Mouse (Mus musculus) MEL (cell line): ENCODE results near the gene Grwd1. TPM values are rescaled to one million over a fixed set of nuclear protein-coding genes. Genes with fewer than 3 reads are reported as not detected.
A peak's percentile ranks its signal among the peaks of the same experiment; 100 is the strongest.

ENCODE experiments used
- DNase-seq: peaks from one replicate; pipeline ENCODE4 v3.0.0; 2011; ENCODE audit warnings: low read depth, low spot score
- H3K27ac ChIP-seq: 2 replicates; pipeline ENCODE4 v1.5.1; 2012; ENCODE audit warnings: low read depth, mild to moderate bottlenecking, control low read depth, low read length, moderate library complexity; ENCODE audit not compliant: control insufficient read depth
- H3K27me3 ChIP-seq, 2 experiments: fragments of 150-350 bp in 1 of 2; sonication (generic) in 1 of 2; 2 replicates each; pipeline ENCODE4 v1.6.1; 2012; ENCODE audit warnings: low read length in 2 of 2, mild to moderate bottlenecking in 2 of 2, improper control_type of control experiment in 1 of 2, moderate library complexity in 1 of 2; ENCODE audit not compliant: insufficient read depth in 2 of 2, control insufficient read depth in 1 of 2
- H3K36me3 ChIP-seq, 2 experiments: 2 replicates each; pipeline ENCODE4 v1.6.1; 2012 to 2014; ENCODE audit warnings: low read length in 2 of 2, improper control_type of control experiment in 1 of 2, inconsistent platforms in 1 of 2, mild to moderate bottlenecking in 1 of 2; ENCODE audit not compliant: insufficient read depth in 2 of 2, control insufficient read depth in 1 of 2
- H3K4me1 ChIP-seq, 2 experiments: fragments of 150-350 bp in 1 of 2; sonication (generic) in 1 of 2; 2 replicates each; pipeline ENCODE4 v1.6.1; 2012; ENCODE audit warnings: low read length in 2 of 2, improper control_type of control experiment in 1 of 2, mild to moderate bottlenecking in 1 of 2; ENCODE audit not compliant: insufficient read depth in 2 of 2, control insufficient read depth in 1 of 2
- H3K4me3 ChIP-seq, 2 experiments: fragments of 150-350 bp in 1 of 2; sonication (generic) in 1 of 2; 2 replicates each; pipeline ENCODE4 v1.5.1; 2012; ENCODE audit warnings: low read depth in 2 of 2, low read length in 2 of 2, mild to moderate bottlenecking in 2 of 2, moderate library complexity in 2 of 2, control low read depth in 1 of 2, improper control_type of control experiment in 1 of 2; ENCODE audit not compliant: control insufficient read depth in 1 of 2, insufficient read depth in 1 of 2
- H3K79me2 ChIP-seq: 2 replicates; pipeline ENCODE4 v1.6.1; 2012; ENCODE audit warnings: mild to moderate bottlenecking, low read length, moderate library complexity; ENCODE audit not compliant: control insufficient read depth, poor library complexity, insufficient read depth
- H3K9ac ChIP-seq: 2 replicates; pipeline ENCODE4 v1.6.1; 2012; ENCODE audit warnings: low read depth, mild to moderate bottlenecking, control low read depth, low read length, moderate library complexity; ENCODE audit not compliant: control insufficient read depth, poor library complexity, severe bottlenecking
- H3K9me3 ChIP-seq: fragments of 150-350 bp; sonication (generic); replicated peaks from 2 replicates; pipeline ENCODE4 v1.6.1; 2012; ENCODE audit warnings: mild to moderate bottlenecking, low read length, improper control_type of control experiment, moderate library complexity; ENCODE audit not compliant: insufficient read depth
- CHD1 ChIP-seq: IDR thresholded peaks from 2 replicates; pipeline ENCODE4 v1.6.1; 2012; ENCODE audit warnings: low read depth, mild to moderate bottlenecking, inconsistent platforms, low read length, improper control_type of control experiment
- CHD2 ChIP-seq: IDR thresholded peaks from 2 replicates; pipeline ENCODE4 v1.6.1; 2011; ENCODE audit warnings: low read length, improper control_type of control experiment
- CTCF ChIP-seq, 3 experiments: IDR thresholded peaks in 2 of 3; conservative IDR thresholded peaks in 1 of 3; 2 replicates each; pipeline ENCODE4 v1.5.1; 2011 to 2012; ENCODE audit warnings: low read length in 3 of 3, low read depth in 2 of 3, mild to moderate bottlenecking in 2 of 3, improper control_type of control experiment in 1 of 3, inconsistent platforms in 1 of 3, mixed read lengths in 1 of 3, moderate library complexity in 1 of 3; ENCODE audit not compliant: control insufficient read depth in 1 of 3, insufficient read depth in 1 of 3, poor library complexity in 1 of 3, severe bottlenecking in 1 of 3
- ELF1 ChIP-seq: IDR thresholded peaks from 2 replicates; pipeline ENCODE4 v1.6.1; 2014; ENCODE audit warnings: low read depth, mild to moderate bottlenecking, inconsistent platforms, low read length, improper control_type of control experiment, moderate library complexity
- EP300 ChIP-seq, 2 experiments: IDR thresholded peaks; 2 replicates each; pipeline ENCODE4 v1.6.1; 2011; ENCODE audit warnings: improper control_type of control experiment in 2 of 2, low read length in 2 of 2, low read depth in 1 of 2, mild to moderate bottlenecking in 1 of 2
- ETS1 ChIP-seq: IDR thresholded peaks from 2 replicates; pipeline ENCODE4 v1.6.1; 2012; ENCODE audit warnings: low read depth, mild to moderate bottlenecking, inconsistent platforms, low read length, improper control_type of control experiment, moderate library complexity
- GABPA ChIP-seq: IDR thresholded peaks from 2 replicates; pipeline ENCODE4 v1.6.1; 2012; ENCODE audit warnings: low read depth, mild to moderate bottlenecking, inconsistent platforms, low read length, improper control_type of control experiment, moderate library complexity
- GATA1 ChIP-seq: IDR thresholded peaks from 2 replicates; pipeline ENCODE4 v1.6.1; 2011; ENCODE audit warnings: low read depth, low read length, improper control_type of control experiment
- JUND ChIP-seq: IDR thresholded peaks from 2 replicates; pipeline ENCODE4 v1.6.1; 2011; ENCODE audit warnings: low read depth, mild to moderate bottlenecking, improper control_type of control experiment, low read length
- MAFK ChIP-seq: IDR thresholded peaks from 2 replicates; pipeline ENCODE4 v1.6.1; 2011; ENCODE audit warnings: low read depth, mild to moderate bottlenecking, low read length, improper control_type of control experiment, borderline replicate concordance
- MAX ChIP-seq: IDR thresholded peaks from 2 replicates; pipeline ENCODE4 v1.6.1; 2011; ENCODE audit warnings: low read length, improper control_type of control experiment
- MAZ ChIP-seq: IDR thresholded peaks from 2 replicates; pipeline ENCODE4 v1.6.1; 2012; ENCODE audit warnings: low read depth, mild to moderate bottlenecking, inconsistent platforms, low read length, improper control_type of control experiment
- MEF2A ChIP-seq: IDR thresholded peaks from 2 replicates; pipeline ENCODE4 v1.6.1; 2014; ENCODE audit warnings: low read depth, mild to moderate bottlenecking, inconsistent platforms, low read length, improper control_type of control experiment; ENCODE audit not compliant: poor library complexity, insufficient replicate concordance, severe bottlenecking; ENCODE audit errors: extremely low read depth
- MYC ChIP-seq: IDR thresholded peaks from 2 replicates; pipeline ENCODE4 v1.6.1; 2011; ENCODE audit warnings: low read depth, mild to moderate bottlenecking, low read length, improper control_type of control experiment, moderate library complexity
- NELFE ChIP-seq: IDR thresholded peaks from 2 replicates; pipeline ENCODE4 v1.6.1; 2011; ENCODE audit warnings: low read depth, low read length, improper control_type of control experiment
- NRF1 ChIP-seq: IDR thresholded peaks from 2 replicates; pipeline ENCODE4 v1.6.1; 2014; ENCODE audit warnings: low read depth, mild to moderate bottlenecking, inconsistent platforms, low read length, improper control_type of control experiment, moderate library complexity; ENCODE audit not compliant: poor library complexity, insufficient read depth, severe bottlenecking
- POLR2A ChIP-seq, 2 experiments: IDR thresholded peaks; 2 replicates each; pipeline ENCODE4 v1.6.1; 2011 to 2012; ENCODE audit warnings: low read length in 2 of 2, mild to moderate bottlenecking in 2 of 2, control low read depth in 1 of 2, improper control_type of control experiment in 1 of 2, low read depth in 1 of 2, moderate library complexity in 1 of 2; ENCODE audit not compliant: control insufficient read depth in 1 of 2, insufficient read depth in 1 of 2, poor library complexity in 1 of 2
- POLR2AphosphoS2 ChIP-seq: IDR thresholded peaks from 2 replicates; pipeline ENCODE4 v1.6.1; 2011; ENCODE audit warnings: low read length, improper control_type of control experiment
- POLR2AphosphoS5 ChIP-seq: IDR thresholded peaks from 2 replicates; pipeline ENCODE4 v1.6.1; 2012; ENCODE audit warnings: low read depth, borderline replicate concordance, mild to moderate bottlenecking, inconsistent platforms, low read length, moderate library complexity, mixed read lengths
- RCOR1 ChIP-seq: IDR thresholded peaks from 2 replicates; pipeline ENCODE4 v1.6.1; 2012; ENCODE audit warnings: low read depth, mild to moderate bottlenecking, inconsistent platforms, low read length, improper control_type of control experiment
- SIN3A ChIP-seq: IDR thresholded peaks from 2 replicates; pipeline ENCODE4 v1.6.1; 2012; ENCODE audit warnings: low read length, improper control_type of control experiment, inconsistent platforms
- SMC3 ChIP-seq: IDR thresholded peaks from 2 replicates; pipeline ENCODE4 v1.6.1; 2011; ENCODE audit warnings: low read depth, low read length, improper control_type of control experiment
- TAL1 ChIP-seq: IDR thresholded peaks from 2 replicates; pipeline ENCODE4 v1.6.1; 2012; ENCODE audit warnings: mild to moderate bottlenecking, inconsistent platforms, low read length, moderate library complexity, mixed read lengths
- TBP ChIP-seq: IDR thresholded peaks from 2 replicates; pipeline ENCODE4 v1.8.0; 2011; ENCODE audit warnings: low read depth, low read length, improper control_type of control experiment
- TCF12 ChIP-seq: IDR thresholded peaks from 2 replicates; pipeline ENCODE4 v1.6.1; 2014; ENCODE audit warnings: low read depth, mild to moderate bottlenecking, inconsistent platforms, low read length, improper control_type of control experiment, moderate library complexity
- USF2 ChIP-seq, 2 experiments: IDR thresholded peaks; 2 replicates each; pipeline ENCODE4 v1.6.1; 2011 to 2012; ENCODE audit warnings: improper control_type of control experiment in 2 of 2, low read length in 2 of 2, borderline replicate concordance in 1 of 2, inconsistent platforms in 1 of 2, low read depth in 1 of 2, mild to moderate bottlenecking in 1 of 2; ENCODE audit not compliant: insufficient read depth in 1 of 2
- ZC3H11A ChIP-seq: IDR thresholded peaks from 2 replicates; pipeline ENCODE4 v1.6.1; 2012; ENCODE audit warnings: low read depth, mild to moderate bottlenecking, inconsistent platforms, low read length, improper control_type of control experiment
- ZKSCAN1 ChIP-seq: IDR thresholded peaks from 2 replicates; pipeline ENCODE4 v1.6.1; 2012; ENCODE audit warnings: low read depth, mild to moderate bottlenecking, inconsistent platforms, low read length, improper control_type of control experiment, moderate library complexity
- ZNF384 ChIP-seq: IDR thresholded peaks from 2 replicates; pipeline ENCODE4 v1.6.1; 2012; ENCODE audit warnings: low read depth, mild to moderate bottlenecking, inconsistent platforms, low read length, improper control_type of control experiment
- polyA plus RNA-seq, 2 experiments: library from polyadenylated mRNA; stranded (reverse) in 1 of 2; unstranded in 1 of 2; fragments of >175 nt in 1 of 2; fragments of >200 nt in 1 of 2; gene quantifications; 2 replicates each; pipeline versions ENCODE4 v1.2.1 to v1.2.4; 2012; ENCODE audit warnings: low replicate concordance in 2 of 2, low read depth in 1 of 2; ENCODE audit not compliant: insufficient read length in 2 of 2, insufficient read depth in 1 of 2, missing spikeins in 1 of 2
- total RNA-seq: library from RNA; depleted of rRNA; stranded (reverse); fragments of 300-350 nt; gene quantifications from 2 replicates; pipeline ENCODE4 v1.2.3, GENCODE M21; 2012

The Grwd1 gene
- total and polyA plus RNA-seq, 3 experiments, result 82.2 to 173 (median 108) TPM

- peaks cover 0 to 4% of the 10 kb centered on the region in 2 experiments; a peak in 1 of 4 replicates for H3K36me3 ChIP-seq
- no peak for TF ChIP-seq MYC
- no peak for TF ChIP-seq POLR2A (IDR thresholded peaks at IDR 0.05; ENCODE audit: control insufficient read depth in 1 of 2, insufficient read depth in 1 of 2, low read depth in 1 of 2, low read length in 2 of 2, poor library complexity in 1 of 2)
- no peak for TF ChIP-seq NELFE
- TF ChIP-seq MAFK, result no peak
- TF ChIP-seq USF2 (IDR thresholded peaks at IDR 0.05; ENCODE audit: borderline replicate concordance in 1 of 2, insufficient read depth in 1 of 2, low read depth in 1 of 2, low read length in 2 of 2), result no peak
- no peak for TF ChIP-seq ZNF384
- no peak for TF ChIP-seq ETS1
- TF ChIP-seq MAX, result no peak
- no peak for TF ChIP-seq ZC3H11A
- TF ChIP-seq, all 39 proteins: peak for 0
- Histone ChIP-seq H3K79me2 (no peaks in the 10 kb centered on the region; the same call in 1 of the 2 replicates), H3K4me1 (peaks cover 9 to 13% of the 10 kb centered on the region in 2 experiments; a peak in 3 of 4 replicates), H3K4me3 (no peak overlapping the region), H3K9ac (no peak overlapping the region), H3K27me3 (no peaks in the 10 kb centered on the region), H3K9me3 (no peaks in the 10 kb centered on the region), H3K27ac (no peak overlapping the region)
- DNase-seq, result no peak
Observed at GRCm38 (mm10) chr7:45797661-45798510, 32.9 kb downstream of the Grwd1 start.

DNA sequence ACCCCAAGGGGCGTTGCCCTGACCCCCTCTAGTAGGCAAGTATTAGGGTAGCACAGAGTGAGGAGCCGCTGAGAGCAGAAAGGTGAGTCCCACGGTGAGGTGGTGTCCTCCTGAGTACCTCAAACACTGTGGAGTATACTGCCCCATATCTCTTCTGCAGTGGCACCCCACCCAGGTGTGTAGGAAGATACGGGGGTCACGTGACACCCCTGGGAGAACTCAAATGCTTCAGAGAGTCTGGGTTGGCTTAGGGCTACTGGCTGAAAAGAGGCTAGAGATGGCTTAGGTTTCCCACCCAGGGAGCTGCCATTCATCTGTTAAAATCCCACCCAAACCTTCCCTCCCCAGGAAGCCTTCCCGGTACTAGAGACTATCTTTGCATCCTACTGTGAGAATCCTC lies 33.8 kb downstream of the Grwd1 start:
- peak; percentile 63 for DNase-seq
- H3K36me3 ChIP-seq, result peaks cover 0 to 4% of the 10 kb centered on the region in 2 experiments; a peak in 1 of 4 replicates
- H3K27ac ChIP-seq, result no peak overlapping the region
- no peaks in the 10 kb centered on the region; the same call in 1 of the 2 replicates for H3K79me2 ChIP-seq
- no peak overlapping the region for H3K9ac ChIP-seq
- H3K27me3 ChIP-seq, result no peaks in the 10 kb centered on the region
- no peak overlapping the region for H3K4me3 ChIP-seq
- H3K9me3 ChIP-seq, result no peaks in the 10 kb centered on the region
- peaks cover 9 to 13% of the 10 kb centered on the region in 2 experiments; a peak in 3 of 4 replicates for H3K4me1 ChIP-seq
- TF ChIP-seq MAZ, result no peak
- no peak for TF ChIP-seq ETS1
- no peak for TF ChIP-seq SMC3
- no peak for TF ChIP-seq CTCF (IDR thresholded peaks at IDR 0.05 in 2 of 3, conservative IDR thresholded peaks at IDR 0.05 in 1 of 3; ENCODE audit: control insufficient read depth in 1 of 3, insufficient read depth in 1 of 3, low read depth in 2 of 3, low read length in 3 of 3, poor library complexity in 1 of 3, severe bottlenecking in 1 of 3)
- no peak for TF ChIP-seq ELF1
- no peak for TF ChIP-seq POLR2AphosphoS5
- no peak for TF ChIP-seq MAX
- TF ChIP-seq EP300 (IDR thresholded peaks at IDR 0.05; ENCODE audit: low read depth in 1 of 2, low read length in 2 of 2), result peak; percentile 41 to 42; a peak in 2 of 4 replicates
- TF ChIP-seq MEF2A, result no peak
- TF ChIP-seq NELFE, result no peak
- no peak for TF ChIP-seq ZNF384
- no peak for TF ChIP-seq TBP
- peak; percentile 55; the same call in 1 of the 2 replicates for TF ChIP-seq GATA1
- peak; percentile 74 for TF ChIP-seq TCF12
- no peak for TF ChIP-seq NRF1
- no peak for TF ChIP-seq CHD1
- TF ChIP-seq CHD2, result no peak
- no peak for TF ChIP-seq ZKSCAN1
- peak; percentile 48 to 73; a peak in 3 of 4 replicates for TF ChIP-seq USF2 (IDR thresholded peaks at IDR 0.05; ENCODE audit: borderline replicate concordance in 1 of 2, insufficient read depth in 1 of 2, low read depth in 1 of 2, low read length in 2 of 2)
- no peak for TF ChIP-seq RCOR1
- no peak for TF ChIP-seq POLR2AphosphoS2
- TF ChIP-seq SIN3A, result no peak
- no peak for TF ChIP-seq JUND
- TF ChIP-seq GABPA, result no peak
- peak; percentile 54 for TF ChIP-seq TAL1
